Mouse (Mus musculus): ENCODE measurements around the gene Fgfr2. TPM values are rescaled to one million over a fixed set of nuclear protein-coding genes. Genes with fewer than 3 reads are reported as not detected.

Fgfr2 gene
- polyA plus RNA-seq, 1 experiment = 14.7 TPM

DNA sequence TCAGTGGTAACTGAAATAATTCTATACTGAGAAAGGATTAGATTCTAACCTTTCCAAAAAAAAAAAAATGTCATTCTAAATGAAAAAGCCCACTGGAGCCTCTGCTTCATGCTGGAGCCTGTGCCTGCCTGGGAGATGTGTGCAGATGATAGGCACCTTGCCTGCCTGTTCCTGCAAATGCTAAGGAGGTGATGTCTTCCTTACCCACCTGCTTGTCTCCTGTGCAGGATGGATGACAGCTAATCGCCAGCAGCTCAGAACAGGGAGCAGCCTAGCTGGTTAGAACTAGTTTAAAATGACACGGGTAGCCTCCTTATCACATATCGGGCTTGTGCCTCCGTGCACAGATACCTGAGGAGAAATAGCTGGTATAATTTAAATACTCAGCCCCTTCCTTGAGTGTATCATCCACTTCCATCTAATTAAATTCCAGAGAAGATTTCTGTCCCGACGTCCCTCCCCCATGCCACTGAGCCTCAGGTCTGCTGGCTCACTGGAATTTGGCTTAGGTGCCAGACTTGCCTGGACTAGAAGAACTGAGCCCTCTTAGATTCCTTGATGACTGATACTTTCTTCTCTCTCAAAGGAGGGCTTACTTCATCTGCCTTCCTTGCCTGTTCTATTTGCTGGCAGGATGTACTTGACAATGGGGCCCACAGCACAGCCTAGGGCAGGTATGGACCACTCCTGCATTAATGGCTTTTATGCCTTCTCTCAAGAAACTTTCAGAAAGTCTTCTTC, 2782.6 kb downstream of the Fgfr2 start:
- Histone ChIP-seq H3K27ac (ENCODE audit: insufficient read depth, low read depth, low read length) (no peak overlapping the region), H3K27me3 (ENCODE audit: control insufficient read depth, insufficient read depth, low read length) (no peaks in the 10 kb centered on the region), H3K4me3 (ENCODE audit: low read depth, low read length) (no peak overlapping the region), H3K36me3 (ENCODE audit: control insufficient read depth, insufficient read depth, low read length) (no peaks in the 10 kb centered on the region), H3K4me1 (ENCODE audit: control insufficient read depth, insufficient read depth, insufficient read length, low read length) (no peaks in the 10 kb centered on the region)
- TF ChIP-seq CTCF (IDR thresholded peaks at IDR 0.05; ENCODE audit: extremely low read depth, insufficient read length, insufficient replicate concordance, low read depth, low read length) = no peak
- TF ChIP-seq POLR2A (IDR thresholded peaks at IDR 0.05; ENCODE audit: low read depth, low read length) = no peak
- WGBS = 56% methylated on average over 6 of the region's 6 CpGs

DNA sequence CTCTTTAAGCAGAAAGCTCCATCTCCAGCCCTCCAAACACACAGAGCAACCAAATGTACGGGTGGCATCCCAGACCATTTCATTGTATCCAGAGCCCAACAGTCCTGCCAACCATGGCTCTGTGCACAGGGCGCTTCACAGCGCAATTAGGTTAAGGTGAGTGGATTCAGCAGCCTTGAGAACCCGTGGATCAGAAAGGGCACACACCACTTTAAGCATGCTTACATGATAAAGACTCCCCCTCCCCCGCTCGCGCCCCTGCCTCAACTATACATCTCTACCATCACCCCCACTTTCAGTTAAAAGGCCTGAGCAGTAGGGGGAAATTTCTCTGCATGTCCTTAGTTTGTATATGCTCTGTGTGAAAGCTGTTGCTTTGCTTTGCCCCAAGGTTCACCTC, 2785.5 kb downstream of the Fgfr2 start:
- Histone ChIP-seq H3K4me1 (ENCODE audit: control insufficient read depth, insufficient read depth, insufficient read length, low read length) (no peaks in the 10 kb centered on the region), H3K27me3 (ENCODE audit: control insufficient read depth, insufficient read depth, low read length) (no peaks in the 10 kb centered on the region), H3K4me3 (ENCODE audit: low read depth, low read length) (no peak overlapping the region), H3K36me3 (ENCODE audit: control insufficient read depth, insufficient read depth, low read length) (no peaks in the 10 kb centered on the region), H3K27ac (ENCODE audit: insufficient read depth, low read depth, low read length) (no peak overlapping the region)
- TF ChIP-seq CTCF (IDR thresholded peaks at IDR 0.05; ENCODE audit: extremely low read depth, insufficient read length, insufficient replicate concordance, low read depth, low read length) (no peak), POLR2A (IDR thresholded peaks at IDR 0.05; ENCODE audit: low read depth, low read length) (no peak)
- 93% methylated on average over 7 of the region's 7 CpGs for WGBS

DNA sequence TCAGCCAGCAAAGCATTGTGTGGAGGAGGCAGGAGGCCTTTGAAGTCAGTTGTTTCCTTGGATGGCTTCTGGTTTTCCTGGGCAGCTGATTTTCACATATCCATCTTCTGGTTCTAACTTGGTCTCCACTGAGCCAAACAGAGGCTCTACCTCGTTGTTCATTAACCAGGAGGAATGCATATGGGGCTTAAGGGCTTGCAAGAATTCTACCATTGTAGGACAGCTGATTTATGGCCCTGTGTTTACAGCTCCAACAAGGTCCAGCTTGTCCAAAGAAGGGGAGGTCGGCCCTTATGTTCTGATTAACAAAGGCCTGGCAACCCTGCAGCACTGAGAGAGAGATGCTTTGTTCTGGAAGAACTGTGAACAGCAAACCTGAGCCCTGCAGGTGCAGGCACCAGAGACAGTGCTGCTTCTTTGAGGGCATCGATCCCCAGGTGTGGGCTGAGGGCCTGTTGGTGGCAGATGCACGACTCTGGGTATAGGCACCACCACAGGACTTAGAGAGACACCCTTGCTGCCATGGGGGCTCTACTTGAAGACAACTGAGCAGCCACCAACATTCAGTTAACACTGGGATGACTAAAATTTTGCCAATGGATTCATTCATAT, 2787.6 kb downstream of the Fgfr2 start:
- TF ChIP-seq POLR2A (IDR thresholded peaks at IDR 0.05; ENCODE audit: low read depth, low read length) = no peak
- no peak for TF ChIP-seq CTCF (IDR thresholded peaks at IDR 0.05; ENCODE audit: extremely low read depth, insufficient read length, insufficient replicate concordance, low read depth, low read length)

DNA sequence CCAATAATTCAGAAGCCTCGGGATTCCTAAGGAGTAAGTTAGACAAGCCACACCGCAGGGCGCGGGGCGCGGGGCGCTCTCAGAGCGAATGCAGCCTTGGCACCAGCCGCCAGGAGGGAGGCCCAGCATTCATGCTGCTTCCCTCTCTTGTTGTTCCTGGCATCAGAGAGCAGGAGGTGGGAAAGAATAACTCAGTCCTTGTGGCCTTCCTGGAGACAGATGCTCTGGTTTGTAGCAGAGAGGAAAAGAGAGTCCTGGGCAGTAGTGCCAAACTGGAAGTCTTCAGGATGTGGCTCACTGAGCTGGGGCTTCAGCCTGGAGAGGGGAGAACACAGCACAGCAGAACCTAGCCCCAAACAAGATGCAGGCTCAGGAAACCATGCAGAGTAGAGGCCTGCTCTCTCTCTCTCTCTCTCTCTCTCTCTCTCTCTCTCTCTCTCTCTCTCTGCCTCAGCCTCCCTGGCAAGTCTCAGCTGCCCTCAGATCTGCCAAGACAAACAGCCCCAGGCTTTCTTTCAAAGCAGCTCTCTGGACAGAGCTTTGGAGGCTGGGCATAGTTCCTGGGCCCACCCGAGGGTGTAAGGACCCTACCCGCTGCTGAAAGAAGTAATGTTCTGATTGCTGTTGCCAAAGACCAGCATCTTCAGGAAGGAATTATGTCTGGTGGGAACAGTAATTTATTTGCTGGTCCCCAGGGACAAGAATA, 2790.5 kb downstream of the Fgfr2 start:
- H3K4me3 ChIP-seq (ENCODE audit: low read depth, low read length) = no peak overlapping the region
- no peaks in the 10 kb centered on the region for H3K27me3 ChIP-seq (ENCODE audit: control insufficient read depth, insufficient read depth, low read length)
- WGBS = 87% methylated on average over 11 of the region's 11 CpGs
- TF ChIP-seq CTCF (IDR thresholded peaks at IDR 0.05; ENCODE audit: extremely low read depth, insufficient read length, insufficient replicate concordance, low read depth, low read length) = no peak
- no peak for TF ChIP-seq POLR2A (IDR thresholded peaks at IDR 0.05; ENCODE audit: low read depth, low read length)
- no peak overlapping the region for H3K27ac ChIP-seq (ENCODE audit: insufficient read depth, low read depth, low read length)
- H3K4me1 ChIP-seq (ENCODE audit: control insufficient read depth, insufficient read depth, insufficient read length, low read length) = no peaks in the 10 kb centered on the region
- no peaks in the 10 kb centered on the region for H3K36me3 ChIP-seq (ENCODE audit: control insufficient read depth, insufficient read depth, low read length)

More for the DNA sequence above, 2787.6 kb downstream of the Fgfr2 start:
- 17% methylated on average over 4 of the region's 4 CpGs for WGBS
- no peaks in the 10 kb centered on the region for H3K36me3 ChIP-seq (ENCODE audit: control insufficient read depth, insufficient read depth, low read length)
- no peaks in the 10 kb centered on the region for H3K4me1 ChIP-seq (ENCODE audit: control insufficient read depth, insufficient read depth, insufficient read length, low read length)
- no peak overlapping the region for H3K27ac ChIP-seq (ENCODE audit: insufficient read depth, low read depth, low read length)
- H3K27me3 ChIP-seq (ENCODE audit: control insufficient read depth, insufficient read depth, low read length) = no peaks in the 10 kb centered on the region
- H3K4me3 ChIP-seq (ENCODE audit: low read depth, low read length) = no peak overlapping the region

DNA sequence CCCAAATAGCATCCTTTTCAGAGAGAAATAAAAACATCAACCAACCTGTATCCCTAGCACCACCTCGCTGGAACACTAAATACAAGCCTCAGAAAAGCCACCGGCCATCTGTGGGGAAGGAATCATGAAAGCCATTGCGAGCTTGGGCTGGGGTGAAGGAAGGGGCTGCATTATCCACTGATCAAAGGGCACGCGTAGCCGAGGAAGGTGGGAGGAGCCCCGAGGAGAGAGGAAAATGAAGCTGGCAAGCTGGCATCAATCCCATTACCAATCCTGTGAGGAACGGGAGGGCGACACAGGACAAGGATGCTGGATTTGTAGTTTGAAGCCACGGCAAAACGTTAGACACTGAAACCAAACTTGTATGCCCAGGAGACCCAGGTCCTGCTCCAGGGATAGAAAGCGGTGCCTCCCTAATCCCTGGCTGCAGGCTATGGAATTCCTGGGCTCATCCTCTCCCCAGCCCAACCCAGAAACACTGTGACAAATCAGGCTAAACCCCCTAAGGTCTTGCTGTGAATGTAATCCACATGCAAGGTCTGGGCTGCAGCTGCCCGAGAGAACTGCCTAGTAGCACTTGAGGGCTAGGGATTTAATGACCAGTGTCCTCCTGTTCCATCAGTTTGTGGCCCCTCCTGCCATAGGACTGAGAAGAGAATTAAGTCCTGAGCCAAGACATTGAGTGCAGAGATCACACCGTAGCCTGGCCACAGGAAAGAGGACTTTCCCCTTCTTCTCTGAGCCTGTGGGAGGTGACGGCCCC, 2795.4 kb downstream of the Fgfr2 start:
- H3K27ac ChIP-seq (ENCODE audit: insufficient read depth, low read depth, low read length) = no peak overlapping the region

DNA sequence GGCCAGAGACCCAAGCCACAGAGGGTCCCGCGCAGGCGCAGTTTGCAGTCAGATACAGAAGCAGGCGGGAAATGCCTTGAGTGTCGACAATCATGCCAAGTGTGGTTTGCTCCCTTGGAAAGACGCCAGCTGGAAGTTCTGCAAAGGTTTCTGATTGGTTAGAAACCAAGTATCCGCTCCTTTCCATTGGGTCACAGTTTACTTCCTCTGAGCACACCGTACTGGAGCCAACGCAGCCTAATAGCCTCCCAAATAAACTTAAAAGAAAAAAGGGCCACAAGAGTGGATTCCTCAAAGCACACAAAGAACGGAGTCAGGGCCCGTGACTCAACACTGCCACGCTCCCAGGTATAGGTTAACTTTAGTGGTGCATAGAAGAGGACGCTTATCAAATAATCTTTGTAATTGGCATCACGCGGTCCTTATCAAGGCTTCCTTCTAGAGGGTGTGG, 2797.1 kb downstream of the Fgfr2 start:
- Histone ChIP-seq H3K4me3 (ENCODE audit: low read depth, low read length) (no peak overlapping the region), H3K27me3 (ENCODE audit: control insufficient read depth, insufficient read depth, low read length) (no peaks in the 10 kb centered on the region), H3K27ac (ENCODE audit: insufficient read depth, low read depth, low read length) (no peak overlapping the region), H3K36me3 (ENCODE audit: control insufficient read depth, insufficient read depth, low read length) (no peaks in the 10 kb centered on the region), H3K4me1 (ENCODE audit: control insufficient read depth, insufficient read depth, insufficient read length, low read length) (peaks cover 5% of the 10 kb centered on the region; the same call in 1 of the 2 replicates)
- 14% methylated on average over 15 of the region's 15 CpGs for WGBS
- TF ChIP-seq POLR2A (IDR thresholded peaks at IDR 0.05; ENCODE audit: low read depth, low read length) (no peak), CTCF (IDR thresholded peaks at IDR 0.05; ENCODE audit: extremely low read depth, insufficient read length, insufficient replicate concordance, low read depth, low read length) (0 out of 2 replicates have a peak, but pooled peaks have one; percentile 25)

More for the DNA sequence above, 2795.4 kb downstream of the Fgfr2 start:
- Histone ChIP-seq H3K36me3 (ENCODE audit: control insufficient read depth, insufficient read depth, low read length) (no peaks in the 10 kb centered on the region), H3K4me3 (ENCODE audit: low read depth, low read length) (no peak overlapping the region), H3K4me1 (ENCODE audit: control insufficient read depth, insufficient read depth, insufficient read length, low read length) (peaks cover 5% of the 10 kb centered on the region; the same call in 1 of the 2 replicates), H3K27me3 (ENCODE audit: control insufficient read depth, insufficient read depth, low read length) (no peaks in the 10 kb centered on the region)
- 17% methylated on average over 15 of the region's 15 CpGs for WGBS
- TF ChIP-seq POLR2A (IDR thresholded peaks at IDR 0.05; ENCODE audit: low read depth, low read length) (no peak), CTCF (IDR thresholded peaks at IDR 0.05; ENCODE audit: extremely low read depth, insufficient read length, insufficient replicate concordance, low read depth, low read length) (no peak)

Data from small intestine, adult 2 months (tissue).